Mouse (Mus musculus): ENCODE data around the gene Stk38. TPM values are rescaled to one million over a fixed set of nuclear protein-coding genes. Genes with fewer than 3 reads are reported as not detected.

Stk38 gene
- 68.7 and 71.0 TPM in 2 replicates for polyA plus RNA-seq (2015; fragmentation: Nextera tagmentation; extraction: Ambion mirVana)

- Histone ChIP-seq H3K4me1 (peaks cover 28% of the 10 kb centered on the region), H3K27me3 (replicated peaks) (no peaks in the 10 kb centered on the region), H3K9ac (peak within 1 kb of the TSS; percentile 96), H3K9me3 (no peaks in the 10 kb centered on the region), H3K4me3 (peak within 1 kb of the TSS; percentile 79), H3K27ac (replicated peaks) (peak within 1 kb of the TSS; percentile 87), H3K4me2 (peak within 1 kb of the TSS; percentile 89), H3K36me3 (0 out of 2 replicates have a peak, but pooled peaks cover 10% of the 10 kb centered on the region)
- WGBS, result under 1% methylated on average over 65 of the region's 65 CpGs
- ATAC-seq (ENCODE audit: extremely low read depth, insufficient number of reproducible peaks, low FRiP score, low TSS enrichment), result peak; percentile 89
These were observed at the start of gene Stk38 for GRCm38 (mm10) chr17:29007641-29008325. TSS of gene Stk38 (minus strand) at chr17:29007995.

- H3K4me2 ChIP-seq, result no peak overlapping the region
- no peak overlapping the region for H3K9ac ChIP-seq
- H3K27ac ChIP-seq (replicated peaks), result no peak overlapping the region
- no peak overlapping the region for H3K4me3 ChIP-seq
- no peaks in the 10 kb centered on the region for H3K27me3 ChIP-seq (replicated peaks)
- no peak for ATAC-seq (ENCODE audit: extremely low read depth, insufficient number of reproducible peaks, low FRiP score, low TSS enrichment)
- H3K4me1 ChIP-seq, result peaks cover 69% of the 10 kb centered on the region
- no peaks in the 10 kb centered on the region for H3K36me3 ChIP-seq
- 77% methylated on average over 11 of the region's 11 CpGs for WGBS
- no peaks in the 10 kb centered on the region for H3K9me3 ChIP-seq
These were observed 49.6 kb upstream of the Stk38 start for GRCm38 (mm10) chr17:29057361-29057890.

- 0 out of 2 replicates have a peak overlapping the region, but pooled peaks have one; percentile 8 for H3K27ac ChIP-seq (replicated peaks)
- no peak for ATAC-seq (ENCODE audit: extremely low read depth, insufficient number of reproducible peaks, low FRiP score, low TSS enrichment)
- peak overlapping the region; percentile 53 for H3K9ac ChIP-seq
These were observed 48.9 kb upstream of the Stk38 start for GRCm38 (mm10) chr17:29056699-29057151.

GRCm38 (mm10) chr17:29056207-29056606 is 48.4 kb upstream of the Stk38 start:
- no peaks in the 10 kb centered on the region for H3K9me3 ChIP-seq
- H3K4me1 ChIP-seq, result peaks cover 59% of the 10 kb centered on the region
- H3K27me3 ChIP-seq (replicated peaks), result no peaks in the 10 kb centered on the region
- H3K9ac ChIP-seq, result peak overlapping the region; percentile 53
- no peak overlapping the region for H3K4me3 ChIP-seq
- 37% methylated on average over 7 of the region's 7 CpGs for WGBS
- H3K36me3 ChIP-seq, result no peaks in the 10 kb centered on the region
- ATAC-seq (ENCODE audit: extremely low read depth, insufficient number of reproducible peaks, low FRiP score, low TSS enrichment), result no peak
- no peak overlapping the region for H3K27ac ChIP-seq (replicated peaks)
- H3K4me2 ChIP-seq, result peak overlapping the region; percentile 38

More at GRCm38 (mm10) chr17:29056699-29057151, 48.9 kb upstream of the Stk38 start:
- no peak overlapping the region for H3K4me3 ChIP-seq
- no peaks in the 10 kb centered on the region for H3K27me3 ChIP-seq (replicated peaks)
- 21% methylated on average over 8 of the region's 8 CpGs for WGBS
- H3K4me2 ChIP-seq, result peak overlapping the region; percentile 38
- no peaks in the 10 kb centered on the region for H3K9me3 ChIP-seq
- no peaks in the 10 kb centered on the region for H3K36me3 ChIP-seq
- H3K4me1 ChIP-seq, result peaks cover 62% of the 10 kb centered on the region

- Histone ChIP-seq H3K4me3 (no peak overlapping the region), H3K4me1 (peaks cover 61% of the 10 kb centered on the region), H3K27me3 (replicated peaks) (no peaks in the 10 kb centered on the region), H3K36me3 (no peaks in the 10 kb centered on the region), H3K27ac (replicated peaks) (no peak overlapping the region), H3K9ac (no peak overlapping the region), H3K4me2 (no peak overlapping the region), H3K9me3 (no peaks in the 10 kb centered on the region)
- no peak for ATAC-seq (ENCODE audit: extremely low read depth, insufficient number of reproducible peaks, low FRiP score, low TSS enrichment)
- WGBS, result 61% methylated on average over 5 of the region's 5 CpGs
These were observed 47.8 kb upstream of the Stk38 start for GRCm38 (mm10) chr17:29055586-29055985.

DNA sequence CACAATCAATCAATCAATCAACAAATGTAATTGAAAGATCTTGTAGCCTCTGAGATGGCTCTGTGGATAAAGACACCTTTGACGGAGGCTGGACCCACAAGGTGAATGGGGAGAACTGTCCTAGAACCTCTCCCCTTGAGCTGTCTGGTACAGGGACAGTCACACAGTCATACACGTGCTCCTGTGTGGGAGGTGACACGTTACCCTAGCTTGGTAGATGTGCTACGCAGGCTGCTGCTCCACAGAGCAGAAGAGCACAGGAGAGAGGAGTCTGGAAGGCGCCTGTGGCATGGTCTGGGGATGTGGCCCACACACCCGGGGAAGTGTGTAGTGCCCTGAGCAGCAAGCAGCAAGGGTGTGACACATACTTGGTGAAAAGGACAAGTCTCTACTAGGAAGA is 46.6 kb upstream of the Stk38 start:
- H3K27ac ChIP-seq (replicated peaks), result peak overlapping the region; percentile 71
- WGBS, result 67% methylated on average over 6 of the region's 6 CpGs
- no peaks in the 10 kb centered on the region for H3K9me3 ChIP-seq
- no peak overlapping the region for H3K9ac ChIP-seq
- H3K36me3 ChIP-seq, result no peaks in the 10 kb centered on the region
- no peak overlapping the region for H3K4me3 ChIP-seq
- no peaks in the 10 kb centered on the region for H3K27me3 ChIP-seq (replicated peaks)
- H3K4me2 ChIP-seq, result no peak overlapping the region
- H3K4me1 ChIP-seq, result peaks cover 71% of the 10 kb centered on the region
- no peak for ATAC-seq (ENCODE audit: extremely low read depth, insufficient number of reproducible peaks, low FRiP score, low TSS enrichment)

GRCm38 (mm10) chr17:29053841-29054240 is 46.0 kb upstream of the Stk38 start:
- no peak for ATAC-seq (ENCODE audit: extremely low read depth, insufficient number of reproducible peaks, low FRiP score, low TSS enrichment)

DNA sequence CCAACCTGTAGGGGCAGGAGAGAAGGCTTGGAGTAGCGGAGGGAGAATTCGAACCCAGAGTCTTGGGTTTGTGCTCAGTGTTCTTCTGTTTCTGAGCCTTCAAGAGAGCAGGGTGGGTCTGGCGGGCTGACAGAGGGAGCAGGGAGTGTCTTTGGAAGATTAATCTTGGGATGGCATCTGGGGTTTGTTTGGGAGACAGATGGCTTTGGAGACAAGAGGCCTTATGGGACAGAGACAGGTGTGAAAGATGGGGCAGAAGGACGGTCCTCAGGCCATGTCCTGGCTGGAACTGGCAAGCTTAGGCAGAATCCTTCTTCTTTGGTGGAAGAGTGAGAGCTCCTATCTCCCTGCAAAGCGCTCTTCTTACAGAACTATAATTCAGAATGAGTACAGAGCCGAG is 45.3 kb upstream of the Stk38 start:
- 91% methylated on average over 6 of the region's 6 CpGs for WGBS
- Histone ChIP-seq H3K9ac (no peak overlapping the region), H3K4me2 (no peak overlapping the region), H3K4me1 (peaks cover 57% of the 10 kb centered on the region), H3K9me3 (no peaks in the 10 kb centered on the region), H3K27me3 (replicated peaks) (no peaks in the 10 kb centered on the region), H3K36me3 (peaks cover 1% of the 10 kb centered on the region), H3K27ac (replicated peaks) (no peak overlapping the region; the same call in 1 of the 2 replicates), H3K4me3 (no peak overlapping the region)
- ATAC-seq (ENCODE audit: extremely low read depth, insufficient number of reproducible peaks, low FRiP score, low TSS enrichment), result no peak

More at GRCm38 (mm10) chr17:29053841-29054240, 46.0 kb upstream of the Stk38 start:
- Histone ChIP-seq H3K9ac (no peak overlapping the region), H3K36me3 (no peaks in the 10 kb centered on the region), H3K27me3 (replicated peaks) (no peaks in the 10 kb centered on the region), H3K27ac (replicated peaks) (peak overlapping the region; percentile 71), H3K4me1 (peaks cover 65% of the 10 kb centered on the region), H3K4me2 (no peak overlapping the region), H3K4me3 (no peak overlapping the region), H3K9me3 (no peaks in the 10 kb centered on the region)
- WGBS, result 49% methylated on average over 7 of the region's 7 CpGs

GRCm38 (mm10) chr17:29050791-29051190 is 43.0 kb upstream of the Stk38 start:
- Histone ChIP-seq H3K4me2 (peak overlapping the region; percentile 51), H3K27ac (replicated peaks) (0 out of 2 replicates have a peak overlapping the region, but pooled peaks have one; percentile 24), H3K9ac (peak overlapping the region; percentile 62), H3K9me3 (no peaks in the 10 kb centered on the region), H3K4me3 (no peak overlapping the region), H3K27me3 (replicated peaks) (no peaks in the 10 kb centered on the region), H3K4me1 (peaks cover 41% of the 10 kb centered on the region), H3K36me3 (peaks cover 23% of the 10 kb centered on the region)
- no peak for ATAC-seq (ENCODE audit: extremely low read depth, insufficient number of reproducible peaks, low FRiP score, low TSS enrichment)
- WGBS, result 41% methylated on average over 14 of the region's 14 CpGs

GRCm38 (mm10) chr17:29049923-29050322 is 42.1 kb upstream of the Stk38 start:
- no peak overlapping the region for H3K4me2 ChIP-seq
- H3K4me3 ChIP-seq, result no peak overlapping the region
- 52% methylated on average over 7 of the region's 7 CpGs for WGBS
- no peak overlapping the region for H3K27ac ChIP-seq (replicated peaks)
- ATAC-seq (ENCODE audit: extremely low read depth, insufficient number of reproducible peaks, low FRiP score, low TSS enrichment), result no peak
- peaks cover 45% of the 10 kb centered on the region for H3K4me1 ChIP-seq
- peaks cover 32% of the 10 kb centered on the region for H3K36me3 ChIP-seq
- no peaks in the 10 kb centered on the region for H3K27me3 ChIP-seq (replicated peaks)
- peak overlapping the region; percentile 62; the same call in 1 of the 2 replicates for H3K9ac ChIP-seq
- no peaks in the 10 kb centered on the region for H3K9me3 ChIP-seq

- H3K4me1 ChIP-seq, result peaks cover 49% of the 10 kb centered on the region
- no peak for ATAC-seq (ENCODE audit: extremely low read depth, insufficient number of reproducible peaks, low FRiP score, low TSS enrichment)
- peaks cover 36% of the 10 kb centered on the region for H3K36me3 ChIP-seq
- no peaks in the 10 kb centered on the region for H3K9me3 ChIP-seq
- H3K4me2 ChIP-seq, result no peak overlapping the region
- H3K27ac ChIP-seq (replicated peaks), result no peak overlapping the region
- no peak overlapping the region for H3K4me3 ChIP-seq
- H3K27me3 ChIP-seq (replicated peaks), result no peaks in the 10 kb centered on the region
- peak overlapping the region; percentile 62; the same call in 1 of the 2 replicates for H3K9ac ChIP-seq
- WGBS, result 74% methylated on average over 5 of the region's 5 CpGs
These were observed 41.7 kb upstream of the Stk38 start for GRCm38 (mm10) chr17:29049508-29049889.

All from heart, embryonic 13.5 days (tissue).